Mouse (Mus musculus) cerebellum, adult 2 months (tissue): Measurements from ENCODE around the gene Tbl1x.

Experiments used
- CTCF ChIP-seq: fragments of 200-500 bp; IDR thresholded peaks from 2 replicates; pipeline ENCODE4 v1.5.1; 2011; ENCODE audit warnings: low read depth, mild to moderate bottlenecking, control low read depth, low read length, moderate library complexity, borderline replicate concordance; ENCODE audit not compliant: insufficient read depth
- POLR2A ChIP-seq: fragments of 200-500 bp; IDR thresholded peaks from 2 replicates; pipeline ENCODE4 v1.6.1; 2011; ENCODE audit warnings: low read length, control low read depth, borderline replicate concordance; ENCODE audit not compliant: insufficient read depth

GRCm38 (mm10) chrX:77555985-77556384, 45.2 kb downstream of the Tbl1x start:
- TF ChIP-seq POLR2A (no peak), CTCF (no peak)
